Mouse (Mus musculus): ENCODE measurements around the gene Rtca. TPM values are rescaled to one million over a fixed set of nuclear protein-coding genes. Genes with fewer than 3 reads are reported as not detected.

Gene Rtca
- 59.9 and 62.4 TPM in 2 replicates for polyA plus RNA-seq (2016; fragmentation: Nextera tagmentation; extraction: Ambion mirVana)

DNA sequence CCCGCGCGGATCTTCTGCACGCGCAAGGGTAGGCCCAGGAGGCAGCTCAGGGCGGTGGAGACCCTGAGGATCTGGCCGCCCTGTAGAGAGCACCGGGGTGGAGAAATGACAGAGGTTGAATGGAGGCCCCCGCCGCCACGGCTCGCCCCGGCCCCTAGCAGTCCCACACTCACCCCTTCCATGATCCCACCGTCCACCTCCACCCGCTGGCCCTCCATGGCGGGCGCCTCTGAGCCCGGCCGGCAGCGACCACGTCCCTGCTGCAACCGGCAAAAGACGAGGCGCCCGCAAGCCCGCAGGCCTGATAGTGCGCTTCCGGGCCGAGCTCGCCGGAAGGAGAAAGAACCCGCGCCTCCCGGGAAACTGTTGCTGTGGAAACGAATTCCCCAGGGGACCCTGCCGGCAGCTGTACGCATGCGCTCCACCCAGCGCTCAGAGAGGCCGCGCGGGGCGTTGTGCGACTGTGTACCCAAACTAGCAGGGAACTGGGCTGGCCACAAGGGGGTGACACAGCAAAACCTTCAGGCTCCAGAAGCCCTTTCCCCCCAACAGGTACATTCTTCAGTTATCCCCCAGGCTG lies at the start of gene Rtca:
Rtca (minus strand) TSS at position 437 of the 580 bp plus-strand sequence.
- under 1% methylated on average over 44 of the region's 44 CpGs for WGBS
- no peaks in the 10 kb centered on the region for H3K9me3 ChIP-seq (replicated peaks)
- ATAC-seq (ENCODE audit: insufficient number of reproducible peaks, low FRiP score) = peak; percentile 95
- H3K4me1 ChIP-seq (replicated peaks) = peaks cover 14% of the 10 kb centered on the region
- peak within 1 kb of the TSS; percentile 83 for H3K4me2 ChIP-seq
- H3K4me3 ChIP-seq = peak within 1 kb of the TSS; percentile 95
- H3K9ac ChIP-seq = peak within 1 kb of the TSS; percentile 94
- peaks cover 29% of the 10 kb centered on the region for H3K36me3 ChIP-seq
- peak within 1 kb of the TSS; percentile 73 for H3K27ac ChIP-seq (ENCODE audit: poor library complexity, severe bottlenecking)
- H3K27me3 ChIP-seq (replicated peaks) = no peaks in the 10 kb centered on the region

GRCm38 (mm10) chr3:116551362-116551761 lies 43.4 kb upstream of the Rtca start:
- no peak overlapping the region for H3K4me3 ChIP-seq
- H3K36me3 ChIP-seq = peaks cover 42% of the 10 kb centered on the region
- 85% methylated on average over 5 of the region's 5 CpGs for WGBS
- no peak overlapping the region for H3K4me2 ChIP-seq
- no peaks in the 10 kb centered on the region for H3K4me1 ChIP-seq (replicated peaks)
- ATAC-seq (ENCODE audit: insufficient number of reproducible peaks, low FRiP score) = no peak
- H3K27me3 ChIP-seq (replicated peaks) = no peaks in the 10 kb centered on the region
- no peak overlapping the region for H3K9ac ChIP-seq
- no peaks in the 10 kb centered on the region; the same call in 1 of the 2 replicates for H3K9me3 ChIP-seq (replicated peaks)
- H3K27ac ChIP-seq (ENCODE audit: poor library complexity, severe bottlenecking) = no peak overlapping the region

DNA sequence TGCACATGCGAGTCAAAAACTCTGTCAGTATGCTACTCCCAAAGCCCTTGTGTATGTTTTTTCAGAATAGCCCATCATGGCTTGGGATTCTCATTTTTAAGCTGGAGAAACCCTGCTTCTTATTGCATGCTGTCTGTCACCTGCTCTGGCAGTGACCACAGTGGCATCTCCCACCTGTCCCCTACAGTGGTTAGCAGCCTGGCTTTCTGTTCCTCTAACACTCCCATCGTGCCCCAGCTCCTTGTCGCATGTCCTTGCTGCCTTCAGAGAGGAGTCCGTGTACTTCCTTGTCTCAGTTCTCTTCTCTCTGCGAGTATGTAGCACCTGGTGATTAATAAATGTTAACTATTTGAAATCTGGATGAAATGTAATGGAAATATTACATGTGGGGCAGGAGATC lies 39.4 kb upstream of the Rtca start:
- H3K9me3 ChIP-seq (replicated peaks) = no peaks in the 10 kb centered on the region; the same call in 1 of the 2 replicates
- no peak overlapping the region for H3K9ac ChIP-seq
- H3K27ac ChIP-seq (ENCODE audit: poor library complexity, severe bottlenecking) = no peak overlapping the region
- H3K4me3 ChIP-seq = no peak overlapping the region
- peaks cover 65% of the 10 kb centered on the region for H3K36me3 ChIP-seq
- no peak overlapping the region for H3K4me2 ChIP-seq
- 87% methylated on average over 5 of the region's 5 CpGs for WGBS
- peaks cover under 1% of the 10 kb centered on the region for H3K4me1 ChIP-seq (replicated peaks)
- ATAC-seq (ENCODE audit: insufficient number of reproducible peaks, low FRiP score) = no peak
- no peaks in the 10 kb centered on the region for H3K27me3 ChIP-seq (replicated peaks)

GRCm38 (mm10) chr3:116542532-116542931 lies 34.5 kb upstream of the Rtca start:
- Histone ChIP-seq H3K9me3 (replicated peaks) (no peaks in the 10 kb centered on the region), H3K27ac (ENCODE audit: poor library complexity, severe bottlenecking) (no peak overlapping the region), H3K4me1 (replicated peaks) (peaks cover 9% of the 10 kb centered on the region), H3K4me2 (no peak overlapping the region), H3K36me3 (peaks cover 70% of the 10 kb centered on the region), H3K9ac (no peak overlapping the region), H3K4me3 (no peak overlapping the region), H3K27me3 (replicated peaks) (peaks cover 13% of the 10 kb centered on the region)
- 56% methylated on average over 3 of the region's 3 CpGs for WGBS
- no peak for ATAC-seq (ENCODE audit: insufficient number of reproducible peaks, low FRiP score)

- no peak overlapping the region for H3K27ac ChIP-seq (ENCODE audit: poor library complexity, severe bottlenecking)
- peaks cover 66% of the 10 kb centered on the region for H3K36me3 ChIP-seq
These were observed 34.1 kb upstream of the Rtca start for GRCm38 (mm10) chr3:116542070-116542469.

GRCm38 (mm10) chr3:116537200-116537573 lies 29.2 kb upstream of the Rtca start:
- Histone ChIP-seq H3K4me1 (replicated peaks) (peaks cover 27% of the 10 kb centered on the region), H3K36me3 (peaks cover 61% of the 10 kb centered on the region), H3K9me3 (replicated peaks) (no peaks in the 10 kb centered on the region), H3K27me3 (replicated peaks) (peaks cover 16% of the 10 kb centered on the region), H3K4me2 (peak overlapping the region; percentile 56), H3K27ac (ENCODE audit: poor library complexity, severe bottlenecking) (peak overlapping the region; percentile 86), H3K4me3 (0 out of 2 replicates have a peak overlapping the region, but pooled peaks have one; percentile 10), H3K9ac (peak overlapping the region; percentile 46; the same call in 1 of the 2 replicates)
- no peak for ATAC-seq (ENCODE audit: insufficient number of reproducible peaks, low FRiP score)
- 49% methylated on average over 6 of the region's 6 CpGs for WGBS

More at GRCm38 (mm10) chr3:116542070-116542469, 34.1 kb upstream of the Rtca start:
- H3K27me3 ChIP-seq (replicated peaks) = peaks cover 13% of the 10 kb centered on the region
- H3K9ac ChIP-seq = no peak overlapping the region
- peaks cover 13% of the 10 kb centered on the region for H3K4me1 ChIP-seq (replicated peaks)
- ATAC-seq (ENCODE audit: insufficient number of reproducible peaks, low FRiP score) = no peak
- H3K4me2 ChIP-seq = no peak overlapping the region
- H3K9me3 ChIP-seq (replicated peaks) = no peaks in the 10 kb centered on the region
- no peak overlapping the region for H3K4me3 ChIP-seq
- WGBS = 74% methylated on average over 2 of the region's 2 CpGs

DNA sequence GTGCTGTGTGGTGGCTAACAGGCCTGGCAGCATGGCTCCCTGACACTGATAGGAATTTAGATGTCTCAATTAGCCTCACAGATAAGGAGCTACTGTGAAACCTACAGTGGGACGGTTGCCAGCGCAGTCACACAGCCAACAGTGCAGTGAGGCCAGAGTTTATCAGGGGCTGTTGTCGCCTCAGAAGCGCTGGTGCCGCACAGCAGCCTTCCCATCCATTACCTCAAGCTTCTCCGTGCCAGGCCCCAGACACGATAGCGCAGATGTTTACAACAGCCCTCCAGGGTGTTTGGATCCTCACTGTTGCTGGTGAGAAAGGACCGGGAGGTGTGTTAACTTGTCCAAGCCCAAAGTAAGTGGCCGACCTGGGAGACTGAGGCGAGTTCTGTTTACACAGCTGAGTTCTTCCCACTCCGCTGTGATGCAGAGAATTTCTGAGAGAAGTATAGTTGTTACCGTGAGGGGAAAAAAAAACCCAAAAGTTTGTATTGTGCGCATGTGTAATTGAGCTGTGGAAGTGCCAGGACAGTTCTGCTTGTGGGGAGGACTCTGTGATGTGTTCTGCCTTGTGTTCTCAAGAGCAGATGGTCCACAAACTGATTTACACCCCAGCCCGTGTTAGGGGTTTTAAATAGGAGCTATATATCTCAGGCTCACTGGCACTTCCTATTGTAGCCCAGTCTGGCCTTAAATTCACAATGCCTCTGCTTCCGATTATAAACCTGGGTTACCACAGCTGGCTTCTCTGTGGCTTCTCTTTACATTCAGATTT lies 28.6 kb upstream of the Rtca start:
- peak overlapping the region; percentile 56 for H3K4me2 ChIP-seq
- H3K36me3 ChIP-seq = peaks cover 56% of the 10 kb centered on the region

GRCm38 (mm10) chr3:116530826-116531225 lies 22.8 kb upstream of the Rtca start:
- 74% methylated on average over 4 of the region's 4 CpGs for WGBS
- peaks cover 28% of the 10 kb centered on the region for H3K36me3 ChIP-seq
- H3K27me3 ChIP-seq (replicated peaks) = peaks cover 3% of the 10 kb centered on the region; the same call in 1 of the 2 replicates
- no peak for ATAC-seq (ENCODE audit: insufficient number of reproducible peaks, low FRiP score)
- no peak overlapping the region for H3K4me2 ChIP-seq
- H3K27ac ChIP-seq (ENCODE audit: poor library complexity, severe bottlenecking) = no peak overlapping the region
- H3K4me3 ChIP-seq = no peak overlapping the region
- no peak overlapping the region for H3K9ac ChIP-seq
- H3K4me1 ChIP-seq (replicated peaks) = peaks cover 23% of the 10 kb centered on the region
- no peaks in the 10 kb centered on the region for H3K9me3 ChIP-seq (replicated peaks)

More for the DNA sequence above, 28.6 kb upstream of the Rtca start:
- H3K4me1 ChIP-seq (replicated peaks) = peaks cover 23% of the 10 kb centered on the region
- ATAC-seq (ENCODE audit: insufficient number of reproducible peaks, low FRiP score) = peak; percentile 88
- H3K4me3 ChIP-seq = peak overlapping the region; percentile 10
- H3K27ac ChIP-seq (ENCODE audit: poor library complexity, severe bottlenecking) = peak overlapping the region; percentile 86
- H3K9me3 ChIP-seq (replicated peaks) = no peaks in the 10 kb centered on the region
- H3K27me3 ChIP-seq (replicated peaks) = peaks cover 16% of the 10 kb centered on the region
- WGBS = 17% methylated on average over 16 of the region's 16 CpGs
- no peak overlapping the region for H3K9ac ChIP-seq

DNA sequence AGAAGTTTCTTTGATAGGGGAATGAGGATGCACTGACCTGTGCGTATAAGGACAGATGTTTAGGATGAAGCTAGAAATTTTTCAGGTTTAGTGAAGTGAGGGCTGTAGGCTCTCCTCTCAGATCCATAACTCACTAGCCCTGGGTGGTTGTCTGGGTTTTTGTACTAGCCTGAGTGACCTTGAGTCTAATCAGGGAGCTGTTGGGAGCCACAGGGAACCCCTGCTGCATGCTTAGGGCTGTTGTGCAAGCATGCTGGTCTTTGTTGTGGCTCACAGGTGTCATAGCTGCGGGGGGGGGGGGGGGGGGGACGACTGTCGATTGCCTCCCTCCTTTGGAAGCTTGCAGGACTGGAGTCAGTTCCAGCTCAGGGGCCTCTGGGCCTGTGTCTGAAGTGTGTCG lies 21.7 kb upstream of the Rtca start:
- peaks cover 19% of the 10 kb centered on the region for H3K36me3 ChIP-seq
- H3K9ac ChIP-seq = no peak overlapping the region
- no peaks in the 10 kb centered on the region for H3K9me3 ChIP-seq (replicated peaks)
- peaks cover 17% of the 10 kb centered on the region for H3K4me1 ChIP-seq (replicated peaks)
- H3K4me3 ChIP-seq = no peak overlapping the region
- H3K27ac ChIP-seq (ENCODE audit: poor library complexity, severe bottlenecking) = peak overlapping the region; percentile 58
- ATAC-seq (ENCODE audit: insufficient number of reproducible peaks, low FRiP score) = 0 out of 2 replicates have a peak, but pooled peaks have one; percentile 48
- no peak overlapping the region for H3K4me2 ChIP-seq
- 38% methylated on average over 4 of the region's 5 CpGs for WGBS
- H3K27me3 ChIP-seq (replicated peaks) = peaks cover 3% of the 10 kb centered on the region; the same call in 1 of the 2 replicates

DNA sequence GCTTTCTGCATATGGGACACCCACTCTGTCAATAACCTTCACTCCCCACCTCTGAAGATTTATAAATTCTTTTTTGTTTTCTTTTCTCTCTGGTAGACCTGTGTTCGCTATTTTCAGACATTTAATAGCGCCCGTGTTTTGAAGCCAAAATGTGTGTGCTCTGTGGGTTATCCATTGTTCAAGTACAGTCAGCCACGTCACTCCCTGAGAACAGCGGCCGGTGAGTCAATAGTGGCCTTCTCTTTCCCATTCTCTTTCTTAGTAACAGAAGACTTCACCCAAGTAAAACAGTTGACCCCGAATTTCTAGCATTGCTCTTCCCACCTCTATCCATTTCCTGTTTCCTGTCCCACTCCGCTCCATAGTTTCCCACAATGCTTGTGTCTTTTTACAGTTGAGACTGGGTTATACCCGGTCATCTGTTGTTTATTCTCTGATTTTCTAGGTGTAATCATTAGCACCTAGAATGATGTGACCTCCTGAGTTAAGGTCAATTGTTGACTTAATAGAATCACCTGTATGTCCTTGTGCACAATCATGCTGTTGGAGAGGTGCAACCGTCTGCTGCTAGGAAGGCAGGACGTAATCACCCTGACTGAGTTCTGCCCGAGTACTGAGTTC lies 12.2 kb upstream of the Rtca start:
- no peak overlapping the region for H3K27ac ChIP-seq (ENCODE audit: poor library complexity, severe bottlenecking)

More for the DNA sequence above, 12.2 kb upstream of the Rtca start:
- no peak overlapping the region for H3K4me3 ChIP-seq
- H3K4me1 ChIP-seq (replicated peaks) = peaks cover 13% of the 10 kb centered on the region; the same call in 1 of the 2 replicates
- no peak overlapping the region for H3K4me2 ChIP-seq
- 75% methylated on average over 12 of the region's 12 CpGs for WGBS
- no peaks in the 10 kb centered on the region for H3K27me3 ChIP-seq (replicated peaks)
- no peaks in the 10 kb centered on the region for H3K9me3 ChIP-seq (replicated peaks)
- peaks cover 14% of the 10 kb centered on the region for H3K36me3 ChIP-seq
- no peak for ATAC-seq (ENCODE audit: insufficient number of reproducible peaks, low FRiP score)
- H3K9ac ChIP-seq = no peak overlapping the region

All from heart, embryonic 12.5 days (tissue).